Mouse (Mus musculus) E14TG2a.4 (cell line): ENCODE results near the gene Emd.

ENCODE experiments used
- CTCF ChIP-seq: conservative IDR thresholded peaks from 2 replicates; pipeline ENCODE4 v1.5.1; 2014; ENCODE audit warnings: low read length
- NANOG ChIP-seq: IDR thresholded peaks from 2 replicates; pipeline ENCODE4 v1.6.1; 2014; ENCODE audit warnings: borderline replicate concordance, low read length, mixed read lengths

GRCm38 (mm10) chrX:74270902-74271551 is 16.5 kb downstream of the Emd start:
- TF ChIP-seq CTCF (no peak), NANOG (no peak)
